Mouse (Mus musculus) forebrain, embryonic 15.5 days (tissue): ENCODE measurements around the gene Tub. TPM values are rescaled to one million over a fixed set of nuclear protein-coding genes. Genes with fewer than 3 reads are reported as not detected.

ENCODE experiments used
- ATAC-seq: fragments of 200-750 bp; cut with Nextera tagmentation; replicated peaks from 2 replicates; pipeline ENCODE4 v1.8.0; 2017; ENCODE audit warnings: mild to moderate bottlenecking, moderate TSS enrichment, moderate library complexity
- H3K27ac ChIP-seq: fragments of 300-500 bp; sonication (generic); replicated peaks from 2 replicates; pipeline ENCODE4 v1.5.1; 2015; ENCODE audit warnings: mild to moderate bottlenecking, inconsistent platforms
- H3K27me3 ChIP-seq: fragments of 300-500 bp; sonication (generic); 2 replicates; pipeline ENCODE4 v1.6.1; 2015; ENCODE audit warnings: inconsistent platforms
- H3K36me3 ChIP-seq: fragments of 300-500 bp; sonication (generic); 2 replicates; pipeline ENCODE4 v1.6.1; 2015; ENCODE audit warnings: mild to moderate bottlenecking, inconsistent platforms
- H3K4me1 ChIP-seq: fragments of 300-500 bp; sonication (generic); 2 replicates; pipeline ENCODE4 v1.6.1; 2015; ENCODE audit warnings: inconsistent platforms
- H3K4me2 ChIP-seq: fragments of 300-500 bp; sonication (generic); replicated peaks from 2 replicates; pipeline ENCODE4 v1.6.1; 2015; ENCODE audit warnings: mild to moderate bottlenecking, inconsistent platforms
- H3K4me3 ChIP-seq: fragments of 300-500 bp; sonication (generic); 2 replicates; pipeline ENCODE4 v1.5.1; 2015; ENCODE audit warnings: mild to moderate bottlenecking, inconsistent platforms
- H3K9ac ChIP-seq: fragments of 300-500 bp; sonication (generic); replicated peaks from 2 replicates; pipeline ENCODE4 v1.6.1; 2015; ENCODE audit warnings: mild to moderate bottlenecking, inconsistent platforms
- H3K9me3 ChIP-seq: fragments of 300-500 bp; sonication (generic); 2 replicates; pipeline ENCODE4 v1.6.1; 2016; ENCODE audit warnings: inconsistent platforms
- WGBS: fragments of 180-500 bp; shearing (Covaris S2); methylation state at CpG from one replicate; pipeline ENCODE4 v1.1.7; 2015; ENCODE audit warnings: mixed read lengths; 5-methylcytosine and 5-hydroxymethylcytosine counted together
- polyA plus RNA-seq: library from polyadenylated mRNA; unstranded; fragments of >200 nt; fragmentation: Nextera tagmentation; extraction: Ambion mirVana; gene quantifications from 2 replicates; pipeline ENCODE4 v1.2.1, GENCODE M21; 2015

Tub gene
- 42.2 and 49.3 TPM in 2 replicates for polyA plus RNA-seq

DNA sequence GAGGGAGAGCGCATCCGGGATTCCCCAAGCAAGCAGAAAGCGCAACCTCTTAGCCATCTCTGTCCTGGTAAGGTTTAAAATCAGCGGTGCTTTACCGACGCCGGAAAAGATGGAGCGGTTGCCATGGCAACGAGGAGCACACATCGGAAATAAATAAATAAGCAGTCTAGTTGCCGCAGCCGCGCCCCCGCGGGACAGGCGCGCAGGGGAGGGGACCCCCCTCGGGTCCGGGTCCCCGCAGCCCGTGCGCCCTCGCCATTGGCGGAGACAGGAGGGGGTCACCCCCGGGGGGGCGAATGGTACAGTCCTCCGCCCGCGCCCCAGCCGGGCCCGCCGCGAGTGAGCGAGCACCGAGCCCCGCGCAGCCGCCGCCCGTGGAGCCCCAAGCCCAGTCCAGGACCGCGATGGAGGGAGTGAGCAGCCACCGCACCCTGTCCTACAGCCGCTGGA lies at the start of gene Tub:
Tub (plus strand) TSS at position 27 of the 450 bp plus-strand sequence.
- peaks cover 8% of the 10 kb centered on the region; the same call in 1 of the 2 replicates for H3K36me3 ChIP-seq
- H3K9me3 ChIP-seq: no peaks in the 10 kb centered on the region
- peaks cover 19% of the 10 kb centered on the region for H3K4me1 ChIP-seq
- peak within 1 kb of the TSS; percentile 70 for H3K9ac ChIP-seq
- H3K27ac ChIP-seq: peak within 1 kb of the TSS; percentile 67
- peaks cover 27% of the 10 kb centered on the region; the same call in 1 of the 2 replicates for H3K27me3 ChIP-seq
- ATAC-seq: peak; percentile 82
- peak within 1 kb of the TSS; percentile 69 for H3K4me3 ChIP-seq
- H3K4me2 ChIP-seq: peak within 1 kb of the TSS; percentile 90
- under 1% methylated on average over 44 of the region's 44 CpGs for WGBS

DNA sequence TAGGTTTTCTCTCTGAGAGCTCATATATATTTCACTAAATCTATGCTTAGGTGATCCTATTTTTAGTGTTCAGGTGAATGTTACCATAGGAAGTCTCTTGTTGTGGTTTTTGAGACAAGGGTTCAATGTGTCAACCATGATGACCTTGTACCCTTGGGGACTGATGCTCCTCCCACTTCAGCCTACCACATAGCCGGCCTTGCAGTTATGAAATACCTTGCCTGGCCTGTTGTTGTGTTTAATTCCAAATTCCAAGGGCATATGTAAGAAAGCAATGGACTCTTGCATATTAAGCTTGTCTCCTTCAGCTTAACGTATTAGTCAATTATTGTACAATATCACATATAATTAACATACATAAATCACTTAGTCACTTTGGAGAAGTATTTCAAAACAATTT lies 46.2 kb upstream of the Tub start:
- Histone ChIP-seq H3K9ac (no peak overlapping the region), H3K27me3 (no peaks in the 10 kb centered on the region), H3K4me1 (no peaks in the 10 kb centered on the region), H3K9me3 (no peaks in the 10 kb centered on the region), H3K36me3 (no peaks in the 10 kb centered on the region), H3K4me2 (no peak overlapping the region), H3K27ac (no peak overlapping the region), H3K4me3 (no peak overlapping the region)
- 79% methylated on average over 2 of the region's 2 CpGs for WGBS
- no peak for ATAC-seq

DNA sequence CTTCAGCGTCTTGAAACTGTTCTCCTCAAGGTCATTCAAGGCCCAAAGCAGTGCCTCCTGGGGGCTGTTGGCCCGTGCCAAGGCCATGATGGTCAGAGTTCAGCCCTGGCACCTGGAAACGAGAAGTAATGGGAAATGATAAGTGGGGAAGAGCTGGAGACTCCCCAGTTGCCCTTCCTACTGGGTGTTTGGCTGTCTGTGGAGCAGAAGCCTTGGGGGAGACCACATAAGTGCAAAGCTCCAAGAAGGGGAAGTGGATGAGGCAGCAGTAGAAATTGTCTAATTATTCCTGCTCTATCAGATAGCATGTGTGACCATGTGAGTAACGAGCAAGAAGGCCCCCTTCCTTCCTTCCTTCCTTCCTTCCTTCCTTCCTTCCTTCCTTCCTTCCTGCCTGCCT lies 23.1 kb upstream of the Tub start:
- H3K27ac ChIP-seq: no peak overlapping the region
- H3K9me3 ChIP-seq: no peaks in the 10 kb centered on the region
- no peak overlapping the region for H3K9ac ChIP-seq
- no peaks in the 10 kb centered on the region for H3K36me3 ChIP-seq
- H3K4me2 ChIP-seq: no peak overlapping the region
- no peak for ATAC-seq
- no peaks in the 10 kb centered on the region for H3K4me1 ChIP-seq
- WGBS: 76% methylated on average over 4 of the region's 4 CpGs
- H3K27me3 ChIP-seq: no peaks in the 10 kb centered on the region
- no peak overlapping the region for H3K4me3 ChIP-seq

DNA sequence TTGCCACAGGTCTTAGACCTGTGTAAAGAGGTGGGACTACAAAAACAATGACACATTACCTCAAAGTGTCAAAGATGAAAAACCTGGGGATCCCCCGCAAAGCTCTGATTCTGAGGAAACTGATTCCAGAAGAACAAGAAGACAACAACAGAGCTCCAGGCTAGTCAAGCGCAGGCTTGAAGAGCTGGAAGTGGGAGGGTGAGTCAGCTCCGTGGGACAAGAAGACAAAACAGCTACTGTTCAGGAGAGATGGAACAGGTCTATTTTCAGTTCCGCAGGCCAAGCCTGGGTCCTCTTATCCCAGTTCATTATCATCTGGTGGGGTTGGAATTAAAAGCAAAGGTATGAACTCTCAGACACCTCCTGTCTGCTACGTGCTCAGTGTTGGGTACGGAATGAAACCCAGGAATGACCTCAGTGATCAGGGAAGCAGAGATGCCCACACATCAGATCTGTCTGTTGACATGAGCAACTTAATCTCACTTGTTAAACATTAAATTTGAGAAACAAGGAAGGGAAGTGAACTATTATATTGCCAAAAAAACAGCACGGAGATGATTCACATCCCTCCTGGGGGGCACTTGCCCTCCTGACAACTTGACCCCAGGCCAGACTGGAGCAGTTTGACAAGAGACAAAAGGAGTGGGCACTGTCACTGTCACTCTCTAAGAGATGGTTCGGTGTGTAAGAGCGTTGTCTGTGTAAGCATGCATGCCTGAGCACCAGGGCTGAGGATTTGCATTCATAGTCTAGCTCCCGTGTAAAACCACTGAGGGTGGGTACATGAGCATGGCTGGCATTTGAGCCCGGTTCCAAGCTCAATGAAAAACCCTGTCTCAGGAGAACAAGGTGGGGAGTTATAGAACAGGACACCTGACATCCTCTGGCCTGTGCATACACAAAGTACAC lies 21.6 kb upstream of the Tub start:
- Histone ChIP-seq H3K9ac (no peak overlapping the region), H3K9me3 (no peaks in the 10 kb centered on the region), H3K27ac (no peak overlapping the region), H3K4me1 (no peaks in the 10 kb centered on the region), H3K4me3 (no peak overlapping the region), H3K27me3 (no peaks in the 10 kb centered on the region), H3K4me2 (no peak overlapping the region), H3K36me3 (no peaks in the 10 kb centered on the region)
- WGBS: 75% methylated on average over 11 of the region's 11 CpGs
- no peak for ATAC-seq

DNA sequence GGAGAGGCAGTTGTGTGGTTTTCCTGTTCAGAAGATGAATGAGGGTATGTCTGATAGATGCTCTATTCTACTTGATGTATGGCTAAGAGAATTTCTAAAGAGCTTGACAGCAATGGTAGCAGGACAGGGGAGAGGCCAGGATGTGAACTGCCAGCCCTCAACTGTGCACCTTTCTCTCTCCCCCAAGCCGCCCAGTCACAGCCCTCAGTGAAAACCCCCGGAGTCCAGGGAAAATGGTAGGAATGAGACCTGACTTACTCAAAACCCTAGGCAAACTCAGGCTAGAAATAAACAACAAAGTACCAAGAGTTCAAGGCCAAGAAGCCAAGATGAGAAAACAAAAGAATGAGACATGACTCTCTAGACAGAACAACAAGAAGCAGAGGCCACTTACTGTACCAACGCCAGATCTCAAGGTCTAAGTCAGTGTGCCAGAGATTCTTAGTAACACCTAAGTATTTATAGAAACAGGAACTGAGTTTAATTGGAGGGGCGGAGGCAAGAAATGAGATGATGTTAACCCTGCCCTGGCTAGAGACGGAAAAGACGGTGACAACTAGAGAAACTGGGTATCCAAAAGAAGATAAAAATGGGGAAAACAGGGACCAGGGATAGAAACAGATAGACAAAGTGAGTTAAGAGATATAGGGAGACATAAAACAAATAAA lies 20.3 kb upstream of the Tub start, which contains the start of gene Nlrp10:
Nlrp10 (minus strand) TSS at position 453 of the 668 bp plus-strand sequence.
- H3K27ac ChIP-seq: no peak within 1 kb of the TSS
- no peak within 1 kb of the TSS for H3K9ac ChIP-seq
- H3K4me2 ChIP-seq: no peak within 1 kb of the TSS
- H3K27me3 ChIP-seq: no peaks in the 10 kb centered on the region
- H3K36me3 ChIP-seq: no peaks in the 10 kb centered on the region
- no peak for ATAC-seq
- H3K4me1 ChIP-seq: peaks cover 2% of the 10 kb centered on the region
- H3K9me3 ChIP-seq: no peaks in the 10 kb centered on the region
- no peak within 1 kb of the TSS for H3K4me3 ChIP-seq
- WGBS: 85% methylated on average over 6 of the region's 6 CpGs

DNA sequence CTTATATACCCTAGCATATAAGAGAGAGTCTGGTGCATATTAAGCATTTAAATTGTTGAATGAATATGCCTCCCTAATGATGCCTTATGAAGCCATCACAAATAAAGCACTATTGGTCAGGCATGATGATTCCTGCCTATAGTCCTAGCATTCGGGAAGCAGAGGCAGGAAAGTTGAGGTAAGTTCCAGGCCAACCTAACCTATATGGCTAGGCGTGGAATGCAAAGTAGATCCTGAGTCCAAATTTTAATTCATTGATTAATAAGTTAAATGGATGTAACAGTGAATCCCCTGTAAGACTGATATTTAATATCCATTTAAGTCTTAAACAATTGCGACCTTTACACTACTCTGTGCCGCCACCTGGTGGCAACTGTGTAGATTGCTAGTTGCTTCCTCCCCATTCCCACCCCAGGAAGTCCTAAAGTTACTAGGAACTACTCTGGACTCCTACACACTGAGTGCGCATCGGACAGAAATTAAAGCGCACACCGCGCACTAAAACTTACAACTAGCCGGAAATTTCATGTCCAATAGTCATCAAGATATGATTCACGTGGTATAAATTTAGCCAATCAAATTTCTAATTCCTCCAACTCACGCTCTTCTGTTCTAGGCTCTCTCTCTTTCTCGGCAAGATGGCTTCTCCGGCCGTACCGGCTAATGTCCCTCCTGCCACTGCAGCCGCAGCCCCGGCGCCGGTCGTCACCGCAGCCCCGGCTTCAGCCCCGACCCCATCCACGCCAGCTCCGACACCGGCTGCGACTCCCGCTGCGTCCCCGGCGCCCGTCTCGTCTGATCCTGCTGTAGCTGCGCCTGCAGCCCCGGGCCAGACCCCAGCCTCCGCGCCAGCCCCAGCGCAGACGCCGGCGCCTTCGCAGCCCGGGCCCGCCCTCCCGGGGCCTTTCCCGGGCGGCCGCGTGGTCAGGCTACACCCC lies 16.1 kb upstream of the Tub start, which contains the start of gene Eif3f:
Eif3f (plus strand) TSS at position 624 of the 938 bp plus-strand sequence.
- Histone ChIP-seq H3K4me3 (peak within 1 kb of the TSS; percentile 61), H3K4me2 (peak within 1 kb of the TSS; percentile 74), H3K4me1 (peaks cover 21% of the 10 kb centered on the region), H3K27me3 (no peaks in the 10 kb centered on the region), H3K27ac (peak within 1 kb of the TSS; percentile 75), H3K9me3 (no peaks in the 10 kb centered on the region), H3K9ac (peak within 1 kb of the TSS; percentile 78), H3K36me3 (peaks cover 23% of the 10 kb centered on the region)
- 2% methylated on average over 50 of the region's 50 CpGs for WGBS
- ATAC-seq: peak; percentile 97

DNA sequence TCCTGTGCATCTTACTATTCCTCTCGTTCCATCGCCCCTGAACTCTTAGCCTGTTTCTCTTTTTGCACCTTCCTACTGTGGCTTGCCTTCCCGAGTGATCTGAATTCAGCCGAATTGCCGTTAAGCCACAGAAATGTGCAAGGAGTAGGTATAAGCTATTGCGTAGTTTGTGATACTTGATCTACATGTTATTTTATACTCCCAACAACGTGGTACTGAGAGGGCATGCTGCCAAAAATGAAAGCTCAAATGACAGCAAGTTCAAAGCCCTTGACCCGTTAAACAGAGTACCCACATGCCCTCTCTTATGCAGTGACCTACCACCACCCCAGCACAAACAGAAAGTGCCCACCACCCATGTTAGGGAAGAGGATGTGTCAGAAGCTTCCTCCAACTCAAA lies 15.3 kb upstream of the Tub start:
- peak overlapping the region; percentile 61 for H3K4me3 ChIP-seq
- peaks cover 31% of the 10 kb centered on the region for H3K36me3 ChIP-seq
- H3K27ac ChIP-seq: peak overlapping the region; percentile 75; the same call in 1 of the 2 replicates
- H3K4me1 ChIP-seq: peaks cover 21% of the 10 kb centered on the region
- 5% methylated on average over 8 of the region's 8 CpGs for WGBS
- no peaks in the 10 kb centered on the region for H3K9me3 ChIP-seq
- H3K9ac ChIP-seq: peak overlapping the region; percentile 78
- ATAC-seq: no peak
- peak overlapping the region; percentile 74 for H3K4me2 ChIP-seq
- H3K27me3 ChIP-seq: no peaks in the 10 kb centered on the region

DNA sequence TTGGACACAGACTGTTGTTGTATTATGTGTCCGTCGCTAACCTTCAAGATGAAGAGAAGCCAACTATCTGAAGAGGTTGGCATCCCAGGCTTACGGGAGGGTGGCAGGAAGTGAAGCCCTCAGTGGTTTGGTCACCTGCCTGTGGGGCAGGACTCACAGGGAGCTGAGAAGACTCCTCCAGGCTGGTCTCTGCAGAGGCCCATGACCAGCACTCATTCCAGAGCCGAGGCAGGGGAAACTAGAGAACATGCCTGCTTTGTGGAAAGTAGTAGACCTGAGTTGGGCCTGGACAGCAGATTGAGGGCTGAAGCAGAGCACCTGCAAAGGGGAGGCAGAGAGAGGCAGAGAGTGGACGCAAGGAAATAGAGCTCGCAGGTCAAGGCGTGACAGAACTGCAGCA lies 14.7 kb upstream of the Tub start:
- Histone ChIP-seq H3K27ac (no peak overlapping the region), H3K4me3 (peak overlapping the region; percentile 61), H3K9me3 (no peaks in the 10 kb centered on the region), H3K4me2 (peak overlapping the region; percentile 74), H3K9ac (0 out of 2 replicates have a peak overlapping the region, but pooled peaks have one; percentile 78), H3K27me3 (no peaks in the 10 kb centered on the region), H3K36me3 (peaks cover 36% of the 10 kb centered on the region), H3K4me1 (peaks cover 21% of the 10 kb centered on the region)
- ATAC-seq: no peak
- WGBS: 91% methylated on average over 7 of the region's 7 CpGs

DNA sequence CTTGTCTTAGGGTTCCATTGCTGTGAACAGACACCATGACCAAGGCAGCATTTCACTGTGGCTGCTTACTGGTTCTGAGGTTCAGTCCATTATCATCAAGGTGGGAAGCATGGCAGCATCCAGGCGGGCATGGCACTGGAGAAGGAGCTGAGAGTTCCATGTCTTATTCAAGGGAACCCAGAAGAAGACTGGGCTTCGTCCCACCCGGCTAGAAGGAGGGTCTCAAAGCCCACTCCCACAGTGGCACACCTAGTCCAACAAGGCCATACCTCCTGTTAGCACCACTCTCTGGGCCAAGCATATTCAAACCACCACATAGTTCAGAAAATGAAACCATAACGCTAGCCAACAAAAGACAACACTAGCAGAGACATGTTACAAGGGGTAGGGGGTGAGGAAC lies 13.5 kb upstream of the Tub start:
- H3K9me3 ChIP-seq: no peaks in the 10 kb centered on the region
- no peak overlapping the region for H3K9ac ChIP-seq
- WGBS: 97% methylated on average over 4 of the region's 4 CpGs
- H3K27ac ChIP-seq: no peak overlapping the region
- peaks cover 21% of the 10 kb centered on the region for H3K4me1 ChIP-seq
- peaks cover 48% of the 10 kb centered on the region for H3K36me3 ChIP-seq
- H3K27me3 ChIP-seq: no peaks in the 10 kb centered on the region
- no peak overlapping the region for H3K4me2 ChIP-seq
- ATAC-seq: no peak
- H3K4me3 ChIP-seq: no peak overlapping the region

DNA sequence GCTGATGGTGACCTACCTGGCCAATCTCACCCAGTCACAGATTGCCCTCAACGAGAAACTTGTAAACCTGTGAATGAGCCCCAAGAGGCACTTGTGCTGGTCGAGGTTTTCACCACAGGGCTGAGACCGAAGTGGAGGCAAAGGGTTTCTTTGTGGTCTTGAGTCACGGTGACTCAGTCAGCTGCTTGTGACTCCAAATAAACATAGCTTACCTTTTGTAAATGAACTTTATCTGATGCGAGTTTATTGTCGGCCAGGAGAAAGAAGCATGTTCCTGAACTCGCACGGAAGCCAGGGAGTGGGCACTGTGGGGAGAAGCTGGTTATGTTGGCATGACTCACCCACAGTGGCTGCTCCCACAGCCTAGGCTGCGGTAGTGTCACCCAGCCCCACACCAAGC lies 8.7 kb upstream of the Tub start:
- peaks cover 4% of the 10 kb centered on the region for H3K4me1 ChIP-seq
- no peak for ATAC-seq
- peaks cover 76% of the 10 kb centered on the region for H3K36me3 ChIP-seq
- no peak overlapping the region for H3K4me2 ChIP-seq
- no peaks in the 10 kb centered on the region for H3K27me3 ChIP-seq
- no peak overlapping the region for H3K4me3 ChIP-seq
- no peak overlapping the region for H3K27ac ChIP-seq
- no peaks in the 10 kb centered on the region for H3K9me3 ChIP-seq
- H3K9ac ChIP-seq: no peak overlapping the region
- 93% methylated on average over 9 of the region's 9 CpGs for WGBS

DNA sequence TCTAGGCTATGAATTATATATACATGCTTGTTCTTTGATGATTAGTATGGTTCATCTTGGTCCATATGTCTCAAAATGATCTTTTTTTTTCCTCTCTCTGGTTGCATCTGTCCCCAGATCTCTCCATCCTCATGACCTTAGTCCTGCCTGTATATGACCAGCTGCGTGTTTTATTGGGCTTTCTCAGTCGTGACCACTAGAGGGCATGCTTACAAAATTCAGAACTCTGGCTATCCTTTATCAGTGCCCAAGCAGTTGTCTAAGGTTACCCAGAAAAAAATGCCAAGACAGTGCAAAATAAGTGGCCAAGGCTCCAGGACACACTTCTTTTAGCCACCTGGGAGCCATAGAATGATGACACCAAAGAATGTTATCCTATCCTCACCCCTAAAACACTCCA lies 6.1 kb upstream of the Tub start:
- Histone ChIP-seq H3K4me1 (no peaks in the 10 kb centered on the region), H3K9me3 (no peaks in the 10 kb centered on the region), H3K4me3 (no peak overlapping the region), H3K27ac (no peak overlapping the region), H3K36me3 (peaks cover 56% of the 10 kb centered on the region), H3K27me3 (peaks cover under 1% of the 10 kb centered on the region; the same call in 1 of the 2 replicates), H3K4me2 (no peak overlapping the region), H3K9ac (no peak overlapping the region)
- WGBS: 2% methylated on average over 2 of the region's 2 CpGs
- peak; percentile 35 for ATAC-seq
